Mouse (Mus musculus) CD8-positive naive resting alpha-beta T cell, adult 57 days (primary cell): ENCODE data around the gene Abca17. TPM values are rescaled to one million over a fixed set of nuclear protein-coding genes. Genes with fewer than 3 reads are reported as not detected.

Experiments
- total RNA-seq: library from RNA; stranded (reverse); gene quantifications from one replicate; pipeline ENCODE4 v1.2.4, GENCODE M21; 2023

Gene Abca17
- 0.12 TPM for total RNA-seq

GRCm38 (mm10) chr17:24350926-24351759, at the start of gene Abca17:
TSS of gene Abca17 (minus strand) at chr17:24351068.

DNA sequence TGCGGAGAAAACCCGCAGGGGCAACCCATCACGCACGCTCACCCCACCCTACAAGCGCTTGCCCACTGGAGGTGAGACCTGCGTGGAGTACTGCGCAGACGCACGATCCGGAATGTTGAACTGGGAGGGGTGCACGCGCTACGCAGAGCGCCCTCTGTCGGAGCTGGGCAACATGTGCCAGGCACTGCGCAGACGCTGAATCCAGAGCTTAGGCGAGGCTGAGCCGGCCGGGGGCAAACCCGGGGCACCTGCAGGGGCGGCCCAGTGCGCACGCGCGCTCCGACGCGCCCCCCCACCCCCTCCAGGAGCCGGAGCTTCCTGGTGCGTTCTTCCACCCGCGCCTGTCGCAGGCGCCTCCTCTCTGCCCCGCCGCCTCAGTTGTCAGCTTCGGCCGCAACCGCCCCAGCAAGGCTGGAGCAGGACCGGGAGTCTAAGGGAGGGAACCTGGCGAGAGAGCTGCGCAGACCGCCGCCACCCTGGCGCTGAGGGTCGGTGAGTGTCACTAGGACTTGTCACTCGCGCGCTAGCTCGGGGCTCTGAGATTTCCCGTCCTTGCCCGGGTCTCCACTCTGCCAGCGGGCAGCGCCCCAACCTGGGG, 991 bp upstream of the Abca17 start, which contains the start of gene Abca3:
Gene Abca3 (plus strand): TSS at position 191 of the 598 bp plus-strand sequence.

GRCm38 (mm10) chr17:24251320-24252069, 99.4 kb downstream of the Abca17 start, which contains the start of gene Ccnf:
TSS of gene Ccnf (minus strand) at chr17:24251484.

DNA sequence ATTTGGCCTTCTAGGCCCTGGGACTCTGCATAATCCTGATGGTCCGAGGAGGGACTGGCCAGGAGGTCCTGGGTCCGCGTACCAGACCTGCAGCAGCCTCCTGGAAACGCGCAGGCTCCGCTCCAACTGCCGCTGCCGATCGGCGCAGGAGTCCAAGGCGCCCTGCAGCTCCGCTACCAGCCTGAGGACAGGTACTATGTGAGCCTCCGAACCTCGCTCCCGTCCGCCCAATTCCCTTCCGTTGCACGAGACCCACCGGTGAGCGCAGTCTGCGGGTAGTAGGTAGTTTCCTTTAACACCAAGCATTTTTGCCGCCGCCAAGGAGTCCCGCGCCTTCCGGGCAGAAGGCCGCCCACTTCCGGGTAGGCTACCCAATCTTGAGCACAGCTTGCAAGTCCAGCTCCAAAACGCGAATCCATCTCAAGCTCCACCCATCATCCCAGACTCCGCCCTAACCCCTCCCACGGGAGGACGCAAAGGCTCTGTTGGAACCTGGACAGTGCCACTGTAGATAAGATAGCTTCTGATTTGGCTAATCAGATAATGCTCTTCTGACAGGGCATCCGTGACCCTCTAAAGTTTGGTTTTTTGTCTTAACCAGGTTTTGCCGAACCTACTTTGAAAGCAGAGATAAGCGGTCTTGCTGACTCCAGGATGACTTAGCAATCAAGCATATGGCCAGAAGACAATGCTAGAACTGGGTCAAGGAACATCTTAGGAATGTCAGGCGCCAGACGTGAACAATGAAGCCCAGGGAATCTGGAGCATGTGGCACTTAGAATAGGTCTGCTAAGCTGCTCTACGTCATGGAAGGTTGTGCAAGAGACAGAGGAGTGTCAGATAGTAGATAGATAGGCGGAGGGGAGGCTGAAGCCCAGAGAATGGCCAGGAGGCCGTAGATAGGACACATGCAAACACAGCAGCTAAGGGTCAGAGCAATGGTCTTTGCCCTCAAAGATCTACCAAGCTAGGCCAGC, 130.1 kb downstream of the Abca17 start, which contains the start of gene Tedc2:
Gene Tedc2 (minus strand): TSS at position 417 of the 977 bp plus-strand sequence.

Other genes starting within 250 kb of the Abca17 start
- gene Pdpk1, start 200.1 kb downstream of the Abca17 start, total RNA-seq, result 80.3 TPM
- 27.2 TPM for gene Amdhd2, start 187.3 kb downstream of the Abca17 start, total RNA-seq
- gene Atp6v0c, start 181.4 kb downstream of the Abca17 start, total RNA-seq, result 183 TPM
- 0.46 TPM for gene Tbc1d24, start 145.5 kb downstream of the Abca17 start, total RNA-seq
- not detected for gene Ntn3, start 141.5 kb downstream of the Abca17 start, total RNA-seq
- gene Tedc2, start 130.2 kb downstream of the Abca17 start, total RNA-seq, result 7.6 TPM
- gene Ccnf, start 99.6 kb downstream of the Abca17 start, total RNA-seq, result 5.2 TPM
- 49.1 TPM for gene Abca3, start 882 bp upstream of the Abca17 start, total RNA-seq
- 150 TPM for gene Rnps1, start 63.5 kb upstream of the Abca17 start, total RNA-seq
- 14.9 TPM for gene Eci1, start 75.6 kb upstream of the Abca17 start, total RNA-seq
- 4.8 TPM for gene Dnase1l2, start 92.0 kb upstream of the Abca17 start, total RNA-seq
- gene E4f1, start 119.2 kb upstream of the Abca17 start, total RNA-seq, result 73.9 TPM
- gene Pgp, start 119.3 kb upstream of the Abca17 start, total RNA-seq, result 14.1 TPM
- 0.80 TPM for gene Bricd5, start 122.8 kb upstream of the Abca17 start, total RNA-seq
- gene Mlst8, start 128.0 kb upstream of the Abca17 start, total RNA-seq, result 23.8 TPM
- gene Caskin1, start 137.5 kb upstream of the Abca17 start, total RNA-seq, result not detected
- 183 TPM for gene Traf7, start 176.9 kb upstream of the Abca17 start, total RNA-seq
- 2.7 TPM for gene Rab26, start 183.1 kb upstream of the Abca17 start, total RNA-seq
- 74.3 TPM for gene Pkd1, start 198.8 kb upstream of the Abca17 start, total RNA-seq